Mouse (Mus musculus): ENCODE measurements at regions not wholly inside any gene's neighbourhood (a gene's known extent, or its start where the extent isn't known, plus 50 kb on each side); places are given as distances from the start of the nearest gene placed in this dataset.

- TF ChIP-seq POLR2A (IDR thresholded peaks at IDR 0.05; ENCODE audit: borderline replicate concordance, insufficient read depth, low read length), result no peak
- TF ChIP-seq CTCF (IDR thresholded peaks at IDR 0.05; ENCODE audit: borderline replicate concordance, insufficient read depth, low read depth, low read length), result no peak
Measured at GRCm38 (mm10) chr9:47985356-47986111, 176.3 kb upstream of the Nxpe4 start.

Measured in cerebellum, adult 2 months (tissue).